Mouse (Mus musculus): ENCODE results near the gene Ssc4d. TPM values are rescaled to one million over a fixed set of nuclear protein-coding genes. Genes with fewer than 3 reads are reported as not detected.

Ssc4d gene
- polyA plus RNA-seq, 1 experiment from 2014 or later, result 2.5 TPM

DNA sequence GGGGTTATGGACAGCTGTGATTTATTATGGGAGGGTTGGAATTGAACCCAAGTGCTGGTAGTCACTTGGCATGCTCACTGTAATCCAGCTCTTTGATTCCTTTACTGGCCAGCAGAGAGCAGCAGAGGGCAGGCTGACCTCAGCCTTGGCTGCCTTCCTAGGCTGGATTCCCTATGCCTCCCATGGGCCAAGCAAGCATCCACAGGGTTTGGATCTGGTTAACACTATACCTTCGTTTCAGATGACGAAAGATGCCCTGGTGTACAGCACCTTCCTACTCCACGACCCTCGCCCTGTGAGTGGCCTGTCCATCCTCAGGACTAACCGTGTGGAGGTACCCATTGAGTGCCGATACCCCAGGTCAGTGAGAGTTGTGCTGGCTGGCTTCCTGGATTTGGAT, 8.1 kb upstream of the Ssc4d start:
- peak; percentile 85 for DNase-seq (ENCODE audit: low spot score)
- H3K27ac ChIP-seq (ENCODE audit: low read length), result no peak overlapping the region
- no peak overlapping the region for H3K4me3 ChIP-seq (ENCODE audit: low read depth, low read length)
- ATAC-seq, result peak; percentile 70
- TF ChIP-seq CTCF (IDR thresholded peaks at IDR 0.05) (peak; percentile 95), EP300 (IDR thresholded peaks at IDR 0.05) (no peak)
- no peaks in the 10 kb centered on the region for H3K4me1 ChIP-seq (ENCODE audit: insufficient read depth, low read depth, low read length)
- H3K27me3 ChIP-seq (replicated peaks; ENCODE audit: insufficient read depth, low read length), result no peaks in the 10 kb centered on the region
- no peak overlapping the region for H3K4me2 ChIP-seq (replicated peaks; ENCODE audit: low read depth, low read length)
- H3K9ac ChIP-seq (replicated peaks; ENCODE audit: low read depth), result no peak overlapping the region
- H3K36me3 ChIP-seq (ENCODE audit: insufficient read depth, low read length), result no peaks in the 10 kb centered on the region
- no peaks in the 10 kb centered on the region for H3K9me3 ChIP-seq (ENCODE audit: low read length)
- WGBS, result 34% methylated on average over 6 of the region's 6 CpGs

GRCm38 (mm10) chr5:135979904-135980303, 5.6 kb upstream of the Ssc4d start, which contains the start of gene Zp3:
Gene Zp3 (plus strand): TSS chr5:135980099.
- Histone ChIP-seq H3K9me3 (ENCODE audit: low read length) (no peaks in the 10 kb centered on the region), H3K9ac (replicated peaks; ENCODE audit: low read depth) (no peak within 1 kb of the TSS), H3K4me1 (ENCODE audit: insufficient read depth, low read depth, low read length) (no peaks in the 10 kb centered on the region), H3K36me3 (ENCODE audit: insufficient read depth, low read length) (no peaks in the 10 kb centered on the region), H3K4me2 (replicated peaks; ENCODE audit: low read depth, low read length) (no peak within 1 kb of the TSS), H3K4me3 (ENCODE audit: low read depth, low read length) (no peak within 1 kb of the TSS), H3K27me3 (replicated peaks; ENCODE audit: insufficient read depth, low read length) (no peaks in the 10 kb centered on the region), H3K27ac (ENCODE audit: low read length) (no peak within 1 kb of the TSS)
- DNase-seq (ENCODE audit: low spot score) (no peak), ATAC-seq (no peak)
- 70% methylated on average over 8 of the region's 8 CpGs for WGBS
- TF ChIP-seq EP300 (IDR thresholded peaks at IDR 0.05) (no peak), CTCF (IDR thresholded peaks at IDR 0.05) (no peak)

- WGBS, result 85% methylated on average over 5 of the region's 5 CpGs
- Histone ChIP-seq H3K27ac (ENCODE audit: low read length) (no peak overlapping the region), H3K9me3 (ENCODE audit: low read length) (no peaks in the 10 kb centered on the region), H3K27me3 (replicated peaks; ENCODE audit: insufficient read depth, low read length) (no peaks in the 10 kb centered on the region), H3K4me3 (ENCODE audit: low read depth, low read length) (no peak overlapping the region), H3K4me2 (replicated peaks; ENCODE audit: low read depth, low read length) (no peak overlapping the region), H3K9ac (replicated peaks; ENCODE audit: low read depth) (no peak overlapping the region), H3K4me1 (ENCODE audit: insufficient read depth, low read depth, low read length) (no peaks in the 10 kb centered on the region), H3K36me3 (ENCODE audit: insufficient read depth, low read length) (no peaks in the 10 kb centered on the region)
- TF ChIP-seq CTCF (IDR thresholded peaks at IDR 0.05), result no peak
- TF ChIP-seq EP300 (IDR thresholded peaks at IDR 0.05), result no peak
- no peak for ATAC-seq
- DNase-seq (ENCODE audit: low spot score), result no peak
These were observed 5.0 kb upstream of the Ssc4d start for GRCm38 (mm10) chr5:135979381-135979780.

- H3K36me3 ChIP-seq (ENCODE audit: insufficient read depth, low read length), result no peaks in the 10 kb centered on the region
- ATAC-seq (no peak), DNase-seq (ENCODE audit: low spot score) (no peak)
- no peaks in the 10 kb centered on the region for H3K9me3 ChIP-seq (ENCODE audit: low read length)
- no peak overlapping the region for H3K4me3 ChIP-seq (ENCODE audit: low read depth, low read length)
- no peak overlapping the region for H3K27ac ChIP-seq (ENCODE audit: low read length)
- H3K9ac ChIP-seq (replicated peaks; ENCODE audit: low read depth), result no peak overlapping the region
- no peaks in the 10 kb centered on the region for H3K4me1 ChIP-seq (ENCODE audit: insufficient read depth, low read depth, low read length)
- TF ChIP-seq EP300 (IDR thresholded peaks at IDR 0.05) (no peak), CTCF (IDR thresholded peaks at IDR 0.05) (no peak)
- no peaks in the 10 kb centered on the region for H3K27me3 ChIP-seq (replicated peaks; ENCODE audit: insufficient read depth, low read length)
- no peak overlapping the region for H3K4me2 ChIP-seq (replicated peaks; ENCODE audit: low read depth, low read length)
- 89% methylated on average over 8 of the region's 8 CpGs for WGBS
These were observed 1.8 kb upstream of the Ssc4d start for GRCm38 (mm10) chr5:135975893-135976668.

GRCm38 (mm10) chr5:135971876-135972275, 2.5 kb downstream of the Ssc4d start:
- ATAC-seq, result no peak
- TF ChIP-seq CTCF (IDR thresholded peaks at IDR 0.05) (no peak), EP300 (IDR thresholded peaks at IDR 0.05) (no peak)
- no peak for DNase-seq (ENCODE audit: low spot score)
- no peak overlapping the region for H3K9ac ChIP-seq (replicated peaks; ENCODE audit: low read depth)
- H3K36me3 ChIP-seq (ENCODE audit: insufficient read depth, low read length), result no peaks in the 10 kb centered on the region
- WGBS, result 81% methylated on average over 7 of the region's 7 CpGs
- H3K9me3 ChIP-seq (ENCODE audit: low read length), result no peaks in the 10 kb centered on the region
- no peaks in the 10 kb centered on the region for H3K4me1 ChIP-seq (ENCODE audit: insufficient read depth, low read depth, low read length)
- no peak overlapping the region for H3K4me2 ChIP-seq (replicated peaks; ENCODE audit: low read depth, low read length)
- H3K4me3 ChIP-seq (ENCODE audit: low read depth, low read length), result no peak overlapping the region
- no peaks in the 10 kb centered on the region for H3K27me3 ChIP-seq (replicated peaks; ENCODE audit: insufficient read depth, low read length)
- H3K27ac ChIP-seq (ENCODE audit: low read length), result no peak overlapping the region

GRCm38 (mm10) chr5:135970247-135970646, 4.1 kb downstream of the Ssc4d start:
- no peaks in the 10 kb centered on the region for H3K27me3 ChIP-seq (replicated peaks; ENCODE audit: insufficient read depth, low read length)
- no peak overlapping the region for H3K9ac ChIP-seq (replicated peaks; ENCODE audit: low read depth)
- H3K4me3 ChIP-seq (ENCODE audit: low read depth, low read length), result no peak overlapping the region
- no peak for TF ChIP-seq EP300 (IDR thresholded peaks at IDR 0.05)
- no peak for TF ChIP-seq CTCF (IDR thresholded peaks at IDR 0.05)
- no peak overlapping the region for H3K4me2 ChIP-seq (replicated peaks; ENCODE audit: low read depth, low read length)
- no peaks in the 10 kb centered on the region for H3K9me3 ChIP-seq (ENCODE audit: low read length)
- WGBS, result 63% methylated on average over 6 of the region's 6 CpGs
- H3K4me1 ChIP-seq (ENCODE audit: insufficient read depth, low read depth, low read length), result no peaks in the 10 kb centered on the region
- ATAC-seq, result no peak
- H3K36me3 ChIP-seq (ENCODE audit: insufficient read depth, low read length), result no peaks in the 10 kb centered on the region
- no peak overlapping the region for H3K27ac ChIP-seq (ENCODE audit: low read length)
- no peak for DNase-seq (ENCODE audit: low spot score)
